Mouse (Mus musculus): Measurements from ENCODE around the gene Rnf126. TPM values are rescaled to one million over a fixed set of nuclear protein-coding genes. Genes with fewer than 3 reads are reported as not detected.

Gene Rnf126
- total RNA-seq, 2 experiments from 2014 or later: 22.0 to 23.1 TPM

DNA sequence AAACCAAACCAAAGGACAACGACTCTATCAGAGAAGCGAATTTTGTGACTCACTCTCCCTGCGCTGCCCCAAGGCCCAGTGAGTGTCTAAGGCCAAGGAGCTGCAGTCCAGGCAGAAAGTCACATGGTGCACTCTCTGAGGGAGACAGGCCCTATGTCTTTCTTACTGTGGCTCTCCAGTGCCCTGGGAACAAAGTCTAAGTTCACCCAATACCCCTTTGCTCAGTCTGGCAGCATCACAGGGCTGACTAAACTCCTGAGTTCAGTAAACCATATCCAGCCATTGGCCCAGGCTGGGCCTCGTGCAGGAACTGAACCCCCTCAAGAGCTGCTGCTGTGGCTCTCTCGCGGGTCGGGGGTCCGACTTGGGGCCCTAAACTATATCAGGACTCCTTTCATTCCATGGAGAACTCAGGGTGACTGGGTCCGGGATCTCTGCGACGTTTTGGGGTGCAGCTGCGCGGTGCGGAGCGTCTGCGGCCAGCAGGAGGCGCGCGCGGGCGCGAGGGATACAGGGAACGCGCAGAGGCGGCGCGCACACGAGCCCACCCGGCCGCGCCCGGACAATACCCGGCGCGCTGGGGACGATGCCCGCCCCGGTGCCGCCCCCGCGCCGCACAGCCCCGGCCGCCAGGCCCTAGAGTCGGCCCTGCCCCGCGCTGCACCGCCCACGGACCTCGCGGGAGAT, 26.4 kb upstream of the Rnf126 start, which contains the start of gene Palm:
TSS of gene Palm (plus strand) at position 522 of the 687 bp plus-strand sequence.
- DNase-seq: peak; percentile 85 to 92

DNA sequence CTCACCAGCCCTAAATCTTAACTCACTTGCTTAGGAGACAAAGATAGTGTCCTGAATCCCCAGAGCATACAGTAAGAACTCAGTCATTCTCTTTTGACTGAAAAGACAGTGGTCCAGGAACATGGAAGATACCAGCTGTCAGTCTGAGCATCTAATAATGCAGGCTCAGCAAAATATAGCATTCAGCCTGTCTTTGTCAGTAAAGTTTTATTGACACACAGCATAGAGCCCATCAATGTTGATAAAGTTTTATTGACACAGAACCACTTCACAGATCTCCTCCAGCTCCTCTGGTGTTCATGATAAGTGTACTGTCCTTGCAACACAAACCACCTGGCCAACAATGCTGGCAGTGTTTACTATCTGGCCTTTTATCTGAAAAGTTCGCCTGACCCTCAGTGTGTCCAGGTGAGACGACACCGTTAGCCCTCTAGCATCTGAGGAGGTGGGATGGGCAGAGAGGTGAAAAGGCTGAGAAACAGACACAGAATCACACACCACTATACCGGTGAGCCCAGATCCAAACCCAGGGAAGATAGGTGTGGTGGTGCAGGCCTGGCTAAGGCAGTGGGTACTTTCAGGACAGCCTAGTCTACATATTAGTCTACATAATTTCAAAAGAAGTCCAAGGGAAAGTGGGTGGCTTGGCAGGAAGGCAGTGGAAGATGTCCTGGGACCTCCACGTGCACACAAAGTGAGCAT, 25.7 kb upstream of the Rnf126 start:
- no peak for DNase-seq

DNA sequence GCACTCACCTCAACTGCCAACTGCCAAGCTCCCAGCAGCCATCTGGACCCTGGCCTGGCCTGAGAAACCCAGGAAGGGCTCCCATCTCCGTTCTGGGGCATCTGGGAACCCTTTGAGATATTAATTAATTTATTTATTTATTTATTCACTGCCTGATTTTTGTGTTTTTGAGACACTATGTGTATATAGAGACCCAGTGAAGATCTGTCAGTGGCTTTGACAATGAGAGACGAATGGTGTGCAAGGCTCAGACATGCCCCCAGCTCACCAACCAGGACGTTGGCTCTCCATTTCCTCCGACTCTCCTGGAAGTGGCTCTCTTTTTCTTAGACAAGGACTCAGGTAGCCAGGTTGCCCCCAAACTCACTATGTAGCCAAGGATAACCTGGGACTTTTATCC, 24.1 kb upstream of the Rnf126 start, which contains the start of gene Prss57:
TSS of gene Prss57 (minus strand) at position 101 of the 400 bp plus-strand sequence.
- no peak for DNase-seq

DNA sequence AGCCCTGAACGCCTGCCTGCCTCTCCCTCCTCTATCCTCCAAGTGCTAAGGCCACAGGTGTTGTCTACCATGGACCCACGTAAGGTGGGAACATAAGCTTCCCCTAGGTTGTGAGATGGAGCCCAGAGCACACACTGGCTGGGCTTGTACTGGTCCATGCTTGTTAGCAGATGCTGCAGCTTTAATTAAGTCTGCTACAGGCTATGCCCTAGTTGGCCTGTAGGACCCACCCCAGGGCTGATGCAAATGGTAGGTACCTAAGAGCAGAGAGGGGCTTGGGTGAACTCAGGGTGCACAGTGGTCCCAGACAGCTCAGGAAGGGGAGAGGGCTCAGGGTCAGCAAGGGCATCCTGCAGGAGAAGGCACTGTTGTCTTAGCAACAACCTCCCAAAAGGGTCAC, 22.8 kb upstream of the Rnf126 start:
- no peak for DNase-seq

- peak; percentile 67 to 93 for DNase-seq
Observed at GRCm38 (mm10) chr10:79788386-79789158, 21.8 kb upstream of the Rnf126 start.

GRCm38 (mm10) chr10:79783920-79784800, 17.4 kb upstream of the Rnf126 start:
- DNase-seq: peak in 1 of 2 experiments; percentile 65

GRCm38 (mm10) chr10:79783050-79783449, 16.3 kb upstream of the Rnf126 start:
- no peak for DNase-seq

DNA sequence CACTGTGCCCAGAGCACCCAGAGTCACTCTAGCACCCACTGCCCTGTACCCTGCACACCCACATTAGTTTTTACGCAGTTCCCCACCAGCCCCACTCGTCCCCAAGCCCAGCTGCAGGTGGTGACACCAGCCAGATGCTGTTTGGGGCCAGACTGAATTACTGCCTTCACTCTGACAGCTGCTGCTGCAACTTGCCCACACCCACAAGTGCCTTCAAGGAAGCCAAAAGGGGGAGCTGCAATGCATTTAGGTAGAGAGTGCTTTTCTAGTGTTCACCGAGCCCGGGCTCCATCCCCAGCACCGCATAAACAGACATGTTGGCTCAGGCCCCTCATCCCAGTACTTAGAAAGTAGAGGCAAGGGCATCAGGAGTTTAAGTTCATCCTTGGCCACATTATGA, 15.2 kb upstream of the Rnf126 start:
- DNase-seq: no peak

DNA sequence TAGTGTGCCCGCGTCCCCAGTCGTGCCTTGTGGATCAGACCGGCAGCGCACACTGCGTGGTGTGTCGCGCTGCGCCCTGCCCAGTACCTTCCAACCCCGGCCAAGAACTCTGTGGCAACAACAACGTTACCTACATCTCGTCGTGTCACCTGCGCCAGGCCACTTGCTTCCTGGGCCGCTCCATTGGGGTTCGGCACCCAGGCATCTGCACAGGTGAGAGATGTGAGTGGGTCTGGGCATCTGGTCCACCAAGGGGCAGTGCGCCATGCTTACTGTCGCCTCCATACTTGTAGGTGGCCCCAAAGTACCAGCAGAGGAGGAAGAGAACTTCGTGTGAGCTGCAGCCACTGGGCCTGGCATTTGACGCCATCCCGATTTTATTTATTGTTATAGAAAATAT, 14.4 kb upstream of the Rnf126 start:
- DNase-seq: no peak

DNA sequence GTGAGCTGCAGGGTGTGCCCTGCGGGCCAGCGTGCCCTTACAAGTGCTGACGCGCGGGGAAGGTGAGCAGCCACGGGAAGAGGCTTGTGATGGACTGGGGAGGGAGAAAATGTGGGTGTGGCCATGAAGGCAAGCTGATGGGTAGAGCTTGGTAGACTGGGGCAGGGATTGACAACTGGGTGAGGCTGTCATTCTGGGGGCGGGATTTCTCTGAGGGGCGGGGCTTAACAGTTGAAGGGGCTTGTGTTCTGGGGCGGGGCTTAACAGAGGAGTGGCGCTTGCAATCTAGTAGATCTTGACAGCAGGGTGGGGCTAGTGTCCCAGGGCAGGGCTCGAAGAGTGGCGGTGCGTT, 13.9 kb upstream of the Rnf126 start:
- DNase-seq: no peak

GRCm38 (mm10) chr10:79779784-79780663, 13.3 kb upstream of the Rnf126 start:
- peak; percentile 94 to 96 for DNase-seq

DNA sequence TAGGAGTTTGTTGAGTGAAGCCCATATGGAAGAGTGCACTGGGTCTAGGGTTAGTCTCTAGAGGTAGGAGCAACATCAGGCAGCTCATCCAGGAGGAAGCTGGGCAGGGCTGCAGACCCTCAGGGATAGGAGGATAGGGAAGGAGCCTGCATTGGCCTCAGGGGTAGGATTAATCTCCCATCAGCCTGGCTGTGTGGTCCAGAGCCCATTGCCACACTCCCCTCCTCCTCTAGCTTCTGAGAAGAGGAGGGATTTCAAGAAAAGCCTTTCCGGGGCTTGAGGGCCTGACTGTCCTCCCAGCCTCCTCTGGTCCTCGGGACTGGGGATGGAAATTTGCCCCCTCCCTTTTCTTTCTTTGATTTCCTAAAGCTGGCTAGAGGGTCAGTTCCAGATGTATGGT, 12.4 kb upstream of the Rnf126 start:
- DNase-seq: no peak

- peak; percentile 50 to 61 for DNase-seq
Observed at GRCm38 (mm10) chr10:79778006-79778405, 11.3 kb upstream of the Rnf126 start.

GRCm38 (mm10) chr10:79777103-79777531, 10.4 kb upstream of the Rnf126 start, which contains the start of gene Fstl3:
Gene Fstl3, plus strand, starts transcription at chr10:79777272.
- DNase-seq: peak in 1 of 2 experiments; percentile 45

- no peak for DNase-seq
Observed at GRCm38 (mm10) chr10:79774486-79775279, 7.9 kb upstream of the Rnf126 start.

DNA sequence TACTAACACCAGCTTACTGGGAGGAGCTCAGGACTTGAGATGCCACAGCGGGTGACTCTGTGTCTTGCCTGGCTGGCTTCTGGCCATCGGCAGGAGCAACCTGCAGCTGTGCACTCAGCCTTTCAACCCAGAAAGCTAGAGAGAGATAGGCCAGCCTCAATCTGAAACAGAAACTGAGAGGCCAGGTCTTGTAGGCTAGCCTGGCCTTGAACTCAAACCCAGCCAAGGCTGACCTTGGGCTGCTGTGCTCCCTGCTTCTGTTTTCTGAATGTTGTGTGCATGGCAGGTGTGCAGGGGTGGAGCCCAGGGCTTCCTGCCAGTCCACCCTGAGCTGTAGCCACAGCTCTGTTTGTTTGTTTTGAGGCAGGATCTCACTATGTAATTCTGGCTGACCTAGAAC, 6.5 kb upstream of the Rnf126 start:
- DNase-seq: no peak

DNA sequence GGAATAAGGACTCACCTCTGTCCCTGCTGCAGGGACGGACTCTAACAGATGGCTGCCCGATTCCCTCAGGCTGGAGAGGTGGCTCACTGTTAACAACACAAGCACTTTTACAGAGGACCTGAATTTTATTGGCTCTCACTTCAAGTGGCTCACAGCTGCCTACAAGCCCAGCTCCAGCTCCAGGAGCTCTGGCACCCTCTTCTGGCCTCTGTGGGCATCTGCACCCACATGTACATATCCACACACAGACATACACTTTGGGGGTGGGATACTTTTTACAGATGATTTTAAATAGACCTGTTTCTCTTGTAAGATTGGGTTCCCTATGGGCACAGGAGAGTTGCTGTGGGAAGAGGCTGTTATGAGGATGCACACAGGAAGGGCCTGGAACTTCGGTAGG, 5.6 kb upstream of the Rnf126 start:
- DNase-seq: no peak

DNA sequence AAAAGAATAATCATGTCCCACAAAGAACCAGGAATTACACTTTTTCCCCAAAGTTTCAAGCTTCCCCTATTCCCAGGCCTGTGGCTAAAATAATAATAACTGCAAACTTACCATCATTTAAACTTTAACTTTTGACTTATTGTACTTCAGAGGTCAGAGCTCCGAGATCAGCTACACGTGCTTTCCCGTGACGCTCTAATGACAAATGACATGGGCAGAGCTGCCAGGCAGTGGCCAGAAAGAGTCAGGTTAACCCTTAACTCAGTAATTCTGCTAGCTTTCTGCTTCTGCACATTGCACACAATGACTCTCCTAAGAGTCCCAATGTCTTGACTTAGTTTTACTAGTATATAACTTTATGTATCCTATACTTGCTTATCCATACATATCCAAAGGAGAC, 2.6 kb upstream of the Rnf126 start:
- DNase-seq: no peak

- peak; percentile 70 to 87 for DNase-seq
Observed at GRCm38 (mm10) chr10:79768400-79768799, 1.6 kb upstream of the Rnf126 start.

Measured in heart, adult 18-20 months (tissue).